Mouse (Mus musculus): ENCODE measurements around the gene Myadml2. TPM values are rescaled to one million over a fixed set of nuclear protein-coding genes. Genes with fewer than 3 reads are reported as not detected.

Gene Myadml2
- polyA plus RNA-seq, 1 experiment: 0.83 TPM

- Histone ChIP-seq H3K27me3 (ENCODE audit: control insufficient read depth, insufficient read depth, low read length) (no peaks in the 10 kb centered on the region), H3K4me3 (ENCODE audit: extremely low read depth, insufficient read depth, insufficient read length) (no peak overlapping the region), H3K27ac (ENCODE audit: insufficient read depth, low read length) (no peak overlapping the region), H3K4me1 (ENCODE audit: control insufficient read depth, insufficient read depth, insufficient read length) (peaks cover 5% of the 10 kb centered on the region; the same call in 1 of the 2 replicates), H3K36me3 (ENCODE audit: control insufficient read depth, insufficient read depth, low read length) (no peaks in the 10 kb centered on the region)
- DNase-seq (ENCODE audit: low read depth in 1 of 2, low spot score in 2 of 2): no peak
- TF ChIP-seq CTCF (IDR thresholded peaks at IDR 0.05; ENCODE audit: extremely low read depth, insufficient read depth, insufficient read length, insufficient replicate concordance): no peak
- 72% methylated on average over 8 of the region's 8 CpGs for WGBS
Observed at GRCm38 (mm10) chr11:120641869-120642268, 6.1 kb downstream of the Myadml2 start.

- no peak overlapping the region for H3K4me3 ChIP-seq (ENCODE audit: extremely low read depth, insufficient read depth, insufficient read length)
- 82% methylated on average over 9 of the region's 9 CpGs for WGBS
Observed at GRCm38 (mm10) chr11:120641255-120641654, 6.7 kb downstream of the Myadml2 start.

GRCm38 (mm10) chr11:120634810-120635209 lies 13.1 kb downstream of the Myadml2 start:
- H3K4me1 ChIP-seq (ENCODE audit: control insufficient read depth, insufficient read depth, insufficient read length): peaks cover 25% of the 10 kb centered on the region
- TF ChIP-seq POLR2A (IDR thresholded peaks at IDR 0.05; ENCODE audit: low read depth, low read length): no peak
- TF ChIP-seq CTCF (IDR thresholded peaks at IDR 0.05; ENCODE audit: extremely low read depth, insufficient read depth, insufficient read length, insufficient replicate concordance): no peak
- H3K4me3 ChIP-seq (ENCODE audit: extremely low read depth, insufficient read depth, insufficient read length): no peak overlapping the region
- H3K27me3 ChIP-seq (ENCODE audit: control insufficient read depth, insufficient read depth, low read length): no peaks in the 10 kb centered on the region
- H3K36me3 ChIP-seq (ENCODE audit: control insufficient read depth, insufficient read depth, low read length): no peaks in the 10 kb centered on the region
- DNase-seq (ENCODE audit: low read depth in 1 of 2, low spot score in 2 of 2): no peak
- H3K27ac ChIP-seq (ENCODE audit: insufficient read depth, low read length): no peak overlapping the region
- WGBS: 93% methylated on average over 5 of the region's 5 CpGs

More at GRCm38 (mm10) chr11:120641255-120641654, 6.7 kb downstream of the Myadml2 start:
- DNase-seq (ENCODE audit: low read depth in 1 of 2, low spot score in 2 of 2): no peak
- H3K27me3 ChIP-seq (ENCODE audit: control insufficient read depth, insufficient read depth, low read length): no peaks in the 10 kb centered on the region
- no peaks in the 10 kb centered on the region for H3K36me3 ChIP-seq (ENCODE audit: control insufficient read depth, insufficient read depth, low read length)
- H3K27ac ChIP-seq (ENCODE audit: insufficient read depth, low read length): no peak overlapping the region
- no peak for TF ChIP-seq CTCF (IDR thresholded peaks at IDR 0.05; ENCODE audit: extremely low read depth, insufficient read depth, insufficient read length, insufficient replicate concordance)
- TF ChIP-seq POLR2A (IDR thresholded peaks at IDR 0.05; ENCODE audit: low read depth, low read length): no peak
- peaks cover 5% of the 10 kb centered on the region; the same call in 1 of the 2 replicates for H3K4me1 ChIP-seq (ENCODE audit: control insufficient read depth, insufficient read depth, insufficient read length)

- DNase-seq (ENCODE audit: low read depth in 1 of 2, low spot score in 2 of 2): peak; percentile 86
- Histone ChIP-seq H3K27me3 (ENCODE audit: control insufficient read depth, insufficient read depth, low read length) (no peaks in the 10 kb centered on the region), H3K4me1 (ENCODE audit: control insufficient read depth, insufficient read depth, insufficient read length) (peaks cover 36% of the 10 kb centered on the region), H3K36me3 (ENCODE audit: control insufficient read depth, insufficient read depth, low read length) (0 out of 2 replicates have a peak, but pooled peaks cover 1% of the 10 kb centered on the region), H3K4me3 (ENCODE audit: extremely low read depth, insufficient read depth, insufficient read length) (peak within 1 kb of the TSS; percentile 69), H3K27ac (ENCODE audit: insufficient read depth, low read length) (peak within 1 kb of the TSS; percentile 50)
- WGBS: 14% methylated on average over 58 of the region's 58 CpGs
- TF ChIP-seq POLR2A (IDR thresholded peaks at IDR 0.05; ENCODE audit: low read depth, low read length) (no peak; the same call in 1 of the 2 replicates), CTCF (IDR thresholded peaks at IDR 0.05; ENCODE audit: extremely low read depth, insufficient read depth, insufficient read length, insufficient replicate concordance) (no peak)
Observed at GRCm38 (mm10) chr11:120633520-120634343, 14.2 kb downstream of the Myadml2 start, which contains the start of gene Mafg. Gene Mafg, minus strand, starts transcription at chr11:120633600.

GRCm38 (mm10) chr11:120632559-120633519 lies 15.1 kb downstream of the Myadml2 start:
- Histone ChIP-seq H3K27ac (ENCODE audit: insufficient read depth, low read length) (peak overlapping the region; percentile 50), H3K27me3 (ENCODE audit: control insufficient read depth, insufficient read depth, low read length) (no peaks in the 10 kb centered on the region), H3K4me1 (ENCODE audit: control insufficient read depth, insufficient read depth, insufficient read length) (peaks cover 39% of the 10 kb centered on the region), H3K4me3 (ENCODE audit: extremely low read depth, insufficient read depth, insufficient read length) (peak overlapping the region; percentile 69), H3K36me3 (ENCODE audit: control insufficient read depth, insufficient read depth, low read length) (0 out of 2 replicates have a peak, but pooled peaks cover 1% of the 10 kb centered on the region)
- TF ChIP-seq POLR2A (IDR thresholded peaks at IDR 0.05; ENCODE audit: low read depth, low read length): no peak
- no peak for TF ChIP-seq CTCF (IDR thresholded peaks at IDR 0.05; ENCODE audit: extremely low read depth, insufficient read depth, insufficient read length, insufficient replicate concordance)
- under 1% methylated on average over 83 of the region's 116 CpGs for WGBS
- peak in 1 of 2 experiments; percentile 56 for DNase-seq (ENCODE audit: low read depth in 1 of 2, low spot score in 2 of 2)

- H3K4me3 ChIP-seq (ENCODE audit: extremely low read depth, insufficient read depth, insufficient read length): peak overlapping the region; percentile 69; the same call in 1 of the 2 replicates
- no peak for TF ChIP-seq CTCF (IDR thresholded peaks at IDR 0.05; ENCODE audit: extremely low read depth, insufficient read depth, insufficient read length, insufficient replicate concordance)
- no peak for DNase-seq (ENCODE audit: low read depth in 1 of 2, low spot score in 2 of 2)
- H3K4me1 ChIP-seq (ENCODE audit: control insufficient read depth, insufficient read depth, insufficient read length): peaks cover 45% of the 10 kb centered on the region
- H3K36me3 ChIP-seq (ENCODE audit: control insufficient read depth, insufficient read depth, low read length): 0 out of 2 replicates have a peak, but pooled peaks cover 1% of the 10 kb centered on the region
- 32% methylated on average over 4 of the region's 4 CpGs for WGBS
- peak overlapping the region; percentile 80; the same call in 1 of the 2 replicates for H3K27ac ChIP-seq (ENCODE audit: insufficient read depth, low read length)
- no peaks in the 10 kb centered on the region for H3K27me3 ChIP-seq (ENCODE audit: control insufficient read depth, insufficient read depth, low read length)
Observed at GRCm38 (mm10) chr11:120631726-120632448, 16.1 kb downstream of the Myadml2 start.
